Mouse (Mus musculus): ENCODE data around the gene Naxd. TPM values are rescaled to one million over a fixed set of nuclear protein-coding genes. Genes with fewer than 3 reads are reported as not detected.

Gene Naxd
- polyA plus RNA-seq, 1 experiment = 105 TPM

GRCm38 (mm10) chr8:11518056-11518396, 20.7 kb downstream of the Naxd start:
- Histone ChIP-seq H3K4me3 (replicated peaks; ENCODE audit: insufficient read depth, low read depth, low read length) (no peak overlapping the region), H3K27me3 (ENCODE audit: control insufficient read depth, insufficient read depth, low read length) (no peaks in the 10 kb centered on the region), H3K4me1 (ENCODE audit: control insufficient read depth, insufficient read depth, low read length) (no peaks in the 10 kb centered on the region), H3K27ac (ENCODE audit: insufficient read depth, low read length) (no peak overlapping the region)
- TF ChIP-seq POLR2A (IDR thresholded peaks at IDR 0.05; ENCODE audit: borderline replicate concordance, insufficient read depth, low read length) (no peak), CTCF (IDR thresholded peaks at IDR 0.05; ENCODE audit: borderline replicate concordance, insufficient read depth, low read depth, low read length) (no peak)
- no peak for DNase-seq
- 44% methylated on average over 6 of the region's 6 CpGs for WGBS

GRCm38 (mm10) chr8:11518676-11519075, 21.4 kb downstream of the Naxd start:
- Histone ChIP-seq H3K27ac (ENCODE audit: insufficient read depth, low read length) (no peak overlapping the region), H3K27me3 (ENCODE audit: control insufficient read depth, insufficient read depth, low read length) (no peaks in the 10 kb centered on the region), H3K4me3 (replicated peaks; ENCODE audit: insufficient read depth, low read depth, low read length) (no peak overlapping the region), H3K4me1 (ENCODE audit: control insufficient read depth, insufficient read depth, low read length) (no peaks in the 10 kb centered on the region)
- 79% methylated on average over 11 of the region's 11 CpGs for WGBS
- DNase-seq = no peak
- no peak for TF ChIP-seq POLR2A (IDR thresholded peaks at IDR 0.05; ENCODE audit: borderline replicate concordance, insufficient read depth, low read length)
- TF ChIP-seq CTCF (IDR thresholded peaks at IDR 0.05; ENCODE audit: borderline replicate concordance, insufficient read depth, low read depth, low read length) = no peak

- no peaks in the 10 kb centered on the region for H3K27me3 ChIP-seq (ENCODE audit: control insufficient read depth, insufficient read depth, low read length)
- H3K4me3 ChIP-seq (replicated peaks; ENCODE audit: insufficient read depth, low read depth, low read length) = no peak overlapping the region
- H3K27ac ChIP-seq (ENCODE audit: insufficient read depth, low read length) = no peak overlapping the region
- no peak for TF ChIP-seq CTCF (IDR thresholded peaks at IDR 0.05; ENCODE audit: borderline replicate concordance, insufficient read depth, low read depth, low read length)
- TF ChIP-seq POLR2A (IDR thresholded peaks at IDR 0.05; ENCODE audit: borderline replicate concordance, insufficient read depth, low read length) = no peak
- no peaks in the 10 kb centered on the region for H3K4me1 ChIP-seq (ENCODE audit: control insufficient read depth, insufficient read depth, low read length)
- DNase-seq = no peak
- WGBS = 76% methylated on average over 3 of the region's 3 CpGs
Observed at GRCm38 (mm10) chr8:11523331-11523730, 26.0 kb downstream of the Naxd start.

- Histone ChIP-seq H3K4me3 (replicated peaks; ENCODE audit: insufficient read depth, low read depth, low read length) (no peak overlapping the region), H3K27ac (ENCODE audit: insufficient read depth, low read length) (no peak overlapping the region), H3K27me3 (ENCODE audit: control insufficient read depth, insufficient read depth, low read length) (no peaks in the 10 kb centered on the region), H3K4me1 (ENCODE audit: control insufficient read depth, insufficient read depth, low read length) (no peaks in the 10 kb centered on the region)
- no peak for DNase-seq
- WGBS = 59% methylated on average over 18 of the region's 18 CpGs
- TF ChIP-seq CTCF (IDR thresholded peaks at IDR 0.05; ENCODE audit: borderline replicate concordance, insufficient read depth, low read depth, low read length) = no peak
- no peak for TF ChIP-seq POLR2A (IDR thresholded peaks at IDR 0.05; ENCODE audit: borderline replicate concordance, insufficient read depth, low read length)
Observed at GRCm38 (mm10) chr8:11530155-11530770, 33.0 kb downstream of the Naxd start.

GRCm38 (mm10) chr8:11530849-11531248, 33.5 kb downstream of the Naxd start:
- H3K4me1 ChIP-seq (ENCODE audit: control insufficient read depth, insufficient read depth, low read length) = no peaks in the 10 kb centered on the region
- no peaks in the 10 kb centered on the region for H3K27me3 ChIP-seq (ENCODE audit: control insufficient read depth, insufficient read depth, low read length)
- no peak overlapping the region for H3K27ac ChIP-seq (ENCODE audit: insufficient read depth, low read length)
- no peak overlapping the region for H3K4me3 ChIP-seq (replicated peaks; ENCODE audit: insufficient read depth, low read depth, low read length)
- TF ChIP-seq CTCF (IDR thresholded peaks at IDR 0.05; ENCODE audit: borderline replicate concordance, insufficient read depth, low read depth, low read length) = no peak
- no peak for DNase-seq
- WGBS = 44% methylated on average over 4 of the region's 4 CpGs

- no peaks in the 10 kb centered on the region for H3K4me1 ChIP-seq (ENCODE audit: control insufficient read depth, insufficient read depth, low read length)
- H3K4me3 ChIP-seq (replicated peaks; ENCODE audit: insufficient read depth, low read depth, low read length) = no peak overlapping the region
- no peak overlapping the region for H3K27ac ChIP-seq (ENCODE audit: insufficient read depth, low read length)
- TF ChIP-seq CTCF (IDR thresholded peaks at IDR 0.05; ENCODE audit: borderline replicate concordance, insufficient read depth, low read depth, low read length) (no peak), POLR2A (IDR thresholded peaks at IDR 0.05; ENCODE audit: borderline replicate concordance, insufficient read depth, low read length) (no peak)
- no peak for DNase-seq
- H3K27me3 ChIP-seq (ENCODE audit: control insufficient read depth, insufficient read depth, low read length) = no peaks in the 10 kb centered on the region
- WGBS = 20% methylated on average over 9 of the region's 9 CpGs
Observed at GRCm38 (mm10) chr8:11534494-11534893, 37.2 kb downstream of the Naxd start.

- no peaks in the 10 kb centered on the region for H3K27me3 ChIP-seq (ENCODE audit: control insufficient read depth, insufficient read depth, low read length)
- no peaks in the 10 kb centered on the region for H3K4me1 ChIP-seq (ENCODE audit: control insufficient read depth, insufficient read depth, low read length)
- DNase-seq = no peak
- no peak overlapping the region for H3K4me3 ChIP-seq (replicated peaks; ENCODE audit: insufficient read depth, low read depth, low read length)
- WGBS = 94% methylated on average over 4 of the region's 4 CpGs
- H3K27ac ChIP-seq (ENCODE audit: insufficient read depth, low read length) = no peak overlapping the region
- TF ChIP-seq POLR2A (IDR thresholded peaks at IDR 0.05; ENCODE audit: borderline replicate concordance, insufficient read depth, low read length) (no peak), CTCF (IDR thresholded peaks at IDR 0.05; ENCODE audit: borderline replicate concordance, insufficient read depth, low read depth, low read length) (no peak)
Observed at GRCm38 (mm10) chr8:11539049-11539448, 41.7 kb downstream of the Naxd start.

- TF ChIP-seq CTCF (IDR thresholded peaks at IDR 0.05; ENCODE audit: borderline replicate concordance, insufficient read depth, low read depth, low read length) = no peak
- no peak for TF ChIP-seq POLR2A (IDR thresholded peaks at IDR 0.05; ENCODE audit: borderline replicate concordance, insufficient read depth, low read length)
- no peaks in the 10 kb centered on the region for H3K4me1 ChIP-seq (ENCODE audit: control insufficient read depth, insufficient read depth, low read length)
- DNase-seq = no peak
- H3K27ac ChIP-seq (ENCODE audit: insufficient read depth, low read length) = no peak overlapping the region
- no peaks in the 10 kb centered on the region for H3K27me3 ChIP-seq (ENCODE audit: control insufficient read depth, insufficient read depth, low read length)
- no peak overlapping the region for H3K4me3 ChIP-seq (replicated peaks; ENCODE audit: insufficient read depth, low read depth, low read length)
- WGBS = 91% methylated on average over 8 of the region's 8 CpGs
Observed at GRCm38 (mm10) chr8:11540182-11540581, 42.9 kb downstream of the Naxd start.
